Mouse (Mus musculus) heart, adult 2 months (tissue): ENCODE measurements around the gene Spcs2.

Experiments used
- CTCF ChIP-seq: fragments of 200-600 bp; IDR thresholded peaks from 2 replicates; pipeline ENCODE4 v1.8.1; 2022; ENCODE audit warnings: antibody characterized with exemption, mild to moderate bottlenecking, moderate library complexity
- EP300 ChIP-seq: fragments of 200-500 bp; IDR thresholded peaks from 2 replicates; pipeline ENCODE4 v1.6.1; 2011; ENCODE audit warnings: low read depth, low read length, control low read depth; ENCODE audit not compliant: insufficient read depth
- POLR2A ChIP-seq: fragments of 200-500 bp; IDR thresholded peaks from 2 replicates; pipeline ENCODE4 v1.6.1; 2011; ENCODE audit warnings: mild to moderate bottlenecking, low read depth, low read length, control low read depth; ENCODE audit not compliant: insufficient read depth

- TF ChIP-seq CTCF (no peak), EP300 (no peak), POLR2A (no peak)
These were observed 28.9 kb downstream of the Spcs2 start for GRCm38 (mm10) chr7:99834314-99834853.
